Mouse (Mus musculus) cerebellum, adult 11 months (tissue): ENCODE measurements around the gene Lipo2.
"Not testable (repeated sequence)": the region's sequence is repeated elsewhere in the genome, so short reads cannot be mapped to it uniquely, and the experiment has no call there.

ENCODE experiments used
- DNase-seq: peaks from one replicate; pipeline ENCODE4 v3.0.0; 2022

Lipo2 gene

GRCm38 (mm10) chr19:33751259-33751658 is at the start of gene Lipo2:
TSS of gene Lipo2 (minus strand) at chr19:33751359.
- DNase-seq = not testable (repeated sequence)

GRCm38 (mm10) chr19:33787359-33787758 is 36.2 kb upstream of the Lipo2 start, which contains the start of gene Lipo1:
TSS of gene Lipo1 (minus strand) at chr19:33787459.
- not testable (repeated sequence) for DNase-seq

GRCm38 (mm10) chr19:33786576-33787277 is 35.6 kb upstream of the Lipo2 start:
- DNase-seq = no peak

- DNase-seq = peak; percentile 18
Observed at GRCm38 (mm10) chr19:33761287-33762086, 10.3 kb upstream of the Lipo2 start, which contains the start of gene Lipo3. TSS of gene Lipo3 (minus strand) at chr19:33761951.
